Mouse (Mus musculus): Measurements from ENCODE around the gene Tfap4.

GRCm38 (mm10) chr16:4598041-4598440 lies 38.4 kb upstream of the Tfap4 start:
- no peak for TF ChIP-seq GATA1 (IDR thresholded peaks at IDR 0.05; ENCODE audit: borderline replicate concordance, low read length)
- no peak for TF ChIP-seq FLI1 (IDR thresholded peaks at IDR 0.05; ENCODE audit: low read length)

Data from megakaryocyte, embryonic 14.5 days (primary cell).